ENCODE assay signal across 8 mouse cellular contexts in genomic region chr3:89772588-89772967, GRCm38 (mm10). TPM values are rescaled to one million over a fixed set of nuclear protein-coding genes. Genes with fewer than 3 reads are reported as not detected.
DNase-seq lines count a peak whose midpoint lies in the region; ATAC-seq lines count a peak whose summit lies in the region.

No protein-coding gene starts in this region.

- intact Hi-C loops in left cerebral cortex, postnatal 10 days (cut with DNase I) = loop anchor here (5.0 to 10.0 kb wide), 3 partner anchors 40 to 428 kb away; partner anchors contain the start of gene Adam15

- peak; percentile 64 to 65 for DNase-seq in adrenal gland, adult 18-20 months (ENCODE audit: low spot score in 2 of 2)
- DNase-seq in embryo, embryonic 11 days = peak; percentile 86
- peak; percentile 71 for DNase-seq in gastrocnemius, postnatal 25 days
- peak; percentile 81 for DNase-seq in left cerebral cortex, postnatal 10 days (ENCODE audit: extremely low spot score in 1 of 2, low spot score in 2 of 2)
- peak; percentile 87 to 89 for DNase-seq in right cerebral cortex, postnatal 10 days (ENCODE audit: low spot score in 2 of 2)
- peak; percentile 53 for DNase-seq in urinary bladder, postnatal 25 days (ENCODE audit: low spot score)

- peak; percentile 66 for ATAC-seq in inflammation-experienced regulatory T-cells, adult 6 months
- ATAC-seq in megakaryocyte progenitor cell, adult 5-6 weeks (replicated peaks; ENCODE audit: poor library complexity) = peak; percentile 83

RNA-seq across cellular contexts. Expression of gene Ube2q1, which starts 0.8 kb away (rescaled TPM):
- 10 to 100 TPM; 54.5 to 65.8 TPM for total RNA-seq in adrenal gland, adult 18-20 months (2021)
- total RNA-seq in gastrocnemius, postnatal 25 days (2021) = 10 to 100 TPM; 11.8 to 14.9 TPM
- 10 to 100 TPM; 12.9 to 18.9 (median 16.5) TPM for polyA plus RNA-seq in inflammation-experienced regulatory T-cells, adult 6 months (2017; shearing (Covaris generic))
- 10 to 100 TPM; 76.2 to 79.4 TPM for total RNA-seq in left cerebral cortex, postnatal 10 days (2021)
- 92.5 and 110 TPM in 2 replicates for total RNA-seq in megakaryocyte progenitor cell, adult 5-6 weeks (2015)
- 98.1 and 128 TPM in 2 replicates for total RNA-seq in megakaryocyte progenitor cell, adult 5-6 weeks (2017)

RNA-seq across cellular contexts. Expression of gene Chrnb2, which starts 8.1 kb away (rescaled TPM):
- total RNA-seq in adrenal gland, adult 18-20 months (2021) = 1 to 10 TPM; 4.4 to 4.7 TPM
- total RNA-seq in gastrocnemius, postnatal 25 days (2021) = under 1 TPM; 0.11 to 0.13 TPM
- polyA plus RNA-seq in inflammation-experienced regulatory T-cells, adult 6 months (2017; shearing (Covaris generic)) = 1 to 10 TPM; 1.2 to 2.4 (median 1.9) TPM
- 10 to 100 TPM; 26.0 to 26.9 TPM for total RNA-seq in left cerebral cortex, postnatal 10 days (2021)
- total RNA-seq in megakaryocyte progenitor cell, adult 5-6 weeks (2015) = 0.22 and 0.71 TPM in 2 replicates
- 0.30 and 0.37 TPM in 2 replicates for total RNA-seq in megakaryocyte progenitor cell, adult 5-6 weeks (2017)

RNA-seq across cellular contexts. Expression of gene Adar, which starts 57.8 kb away (rescaled TPM):
- total RNA-seq in adrenal gland, adult 18-20 months (2021) = 10 to 100 TPM; 28.6 to 29.7 TPM
- total RNA-seq in gastrocnemius, postnatal 25 days (2021) = 1 to 10 TPM; 2.5 to 3.2 TPM
- polyA plus RNA-seq in inflammation-experienced regulatory T-cells, adult 6 months (2017; shearing (Covaris generic)) = 10 to 100 TPM; 48.4 to 57.6 (median 56.6) TPM
- 100 to 1,000 TPM in 1 of 2 experiments, 10 to 100 TPM in 1; 95.8 to 113 TPM for total RNA-seq in left cerebral cortex, postnatal 10 days (2021)
- total RNA-seq in megakaryocyte progenitor cell, adult 5-6 weeks (2015) = 20.4 and 23.7 TPM in 2 replicates
- total RNA-seq in megakaryocyte progenitor cell, adult 5-6 weeks (2017) = 23.2 and 29.9 TPM in 2 replicates

RNA-seq across cellular contexts. Expression of gene She, which starts 58.6 kb away (rescaled TPM):
- total RNA-seq in adrenal gland, adult 18-20 months (2021) = 1 to 10 TPM; 7.1 to 7.3 TPM
- total RNA-seq in gastrocnemius, postnatal 25 days (2021) = 1 to 10 TPM; 4.2 to 5.0 TPM
- 10 to 100 TPM in 1 of 3 experiments, 1 to 10 TPM in 2; 3.3 to 10.1 (median 9.1) TPM for polyA plus RNA-seq in inflammation-experienced regulatory T-cells, adult 6 months (2017; shearing (Covaris generic))
- 1 to 10 TPM; 3.1 to 3.3 TPM for total RNA-seq in left cerebral cortex, postnatal 10 days (2021)
- total RNA-seq in megakaryocyte progenitor cell, adult 5-6 weeks (2015) = 0.12 TPM in 1 of 2 replicates, not detected in the other
- not detected in 2 replicates for total RNA-seq in megakaryocyte progenitor cell, adult 5-6 weeks (2017)

Comparison
In these comparisons a context has a peak if more than half of its experiments do, and no peak if none do; other contexts are left out.
1. Peak in every context shown above with its lines: DNase-seq and ATAC-seq.
2. RNA of gene Chrnb2, which starts 8.1 kb away (total RNA-seq): 26.0 to 26.9 TPM in left cerebral cortex, postnatal 10 days; 4.4 to 4.7 TPM in adrenal gland, adult 18-20 months, 0.22 to 0.71 TPM in megakaryocyte progenitor cell, adult 5-6 weeks and 0.11 to 0.13 TPM in gastrocnemius, postnatal 25 days; every median in the first group is over 4 times any median in the second.
3. RNA of gene Adar, which starts 57.8 kb away (total RNA-seq): 95.8 to 113 TPM in left cerebral cortex, postnatal 10 days, 28.6 to 29.7 TPM in adrenal gland, adult 18-20 months and 20.4 to 29.9 TPM in megakaryocyte progenitor cell, adult 5-6 weeks; 2.5 to 3.2 TPM in gastrocnemius, postnatal 25 days; every median in the first group is over 4 times any median in the second.